Mouse (Mus musculus) bone marrow macrophage, adult 2 months (primary cell): ENCODE measurements around the gene Bag1.

Source experiments
- CTCF ChIP-seq: IDR thresholded peaks from 2 replicates; pipeline ENCODE4 v1.5.1; 2012; ENCODE audit warnings: low read depth, mild to moderate bottlenecking, low read length, moderate library complexity
- POLR2A ChIP-seq: IDR thresholded peaks from 2 replicates; pipeline ENCODE4 v1.6.1; 2012; ENCODE audit warnings: mild to moderate bottlenecking, low read depth, low read length, borderline replicate concordance

- TF ChIP-seq CTCF = no peak
- no peak for TF ChIP-seq POLR2A
Measured at GRCm38 (mm10) chr4:40938793-40939192, 9.3 kb downstream of the Bag1 start.
